Mouse (Mus musculus) embryonic facial prominence, embryonic 10.5 days (tissue): ENCODE data around the gene Cep170b. TPM values are rescaled to one million over a fixed set of nuclear protein-coding genes. Genes with fewer than 3 reads are reported as not detected.

ENCODE experiments used
- DNase-seq: peaks from one replicate; pipeline ENCODE4 v3.0.0-alpha.2; 2017; ENCODE audit warnings: low spot score
- H3K27ac ChIP-seq: fragments of 300-500 bp; sonication (generic); replicated peaks from 2 replicates; pipeline ENCODE4 v1.5.1; 2016; ENCODE audit warnings: mild to moderate bottlenecking
- H3K27me3 ChIP-seq: fragments of 300-500 bp; sonication (generic); replicated peaks from 2 replicates; pipeline ENCODE4 v1.6.1; 2016; ENCODE audit warnings: low read depth, mild to moderate bottlenecking; ENCODE audit not compliant: poor library complexity, severe bottlenecking
- H3K36me3 ChIP-seq: fragments of 300-500 bp; sonication (generic); replicated peaks from 2 replicates; pipeline ENCODE4 v1.6.1; 2016; ENCODE audit warnings: mild to moderate bottlenecking, moderate library complexity
- H3K4me1 ChIP-seq: fragments of 300-500 bp; sonication (generic); 2 replicates; pipeline ENCODE4 v1.6.1; 2016
- H3K4me3 ChIP-seq: fragments of 300-500 bp; sonication (generic); 2 replicates; pipeline ENCODE4 v1.5.1; 2016; ENCODE audit warnings: mild to moderate bottlenecking, moderate library complexity
- H3K9me3 ChIP-seq: fragments of 300-500 bp; sonication (generic); 2 replicates; pipeline ENCODE4 v1.6.1; 2016; ENCODE audit warnings: mild to moderate bottlenecking
- WGBS: fragments of 180-500 bp; shearing (Covaris S2); methylation state at CpG from one replicate; pipeline ENCODE4 v1.1.7; 2016; 5-methylcytosine and 5-hydroxymethylcytosine counted together
- polyA plus RNA-seq: library from polyadenylated mRNA; unstranded; fragments of >200 nt; fragmentation: Nextera tagmentation; extraction: Ambion mirVana; gene quantifications from 2 replicates; pipeline ENCODE4 v1.2.1, GENCODE M21; 2016

The Cep170b gene
- polyA plus RNA-seq, 1 experiment from 2014 or later = 10.6 TPM

DNA sequence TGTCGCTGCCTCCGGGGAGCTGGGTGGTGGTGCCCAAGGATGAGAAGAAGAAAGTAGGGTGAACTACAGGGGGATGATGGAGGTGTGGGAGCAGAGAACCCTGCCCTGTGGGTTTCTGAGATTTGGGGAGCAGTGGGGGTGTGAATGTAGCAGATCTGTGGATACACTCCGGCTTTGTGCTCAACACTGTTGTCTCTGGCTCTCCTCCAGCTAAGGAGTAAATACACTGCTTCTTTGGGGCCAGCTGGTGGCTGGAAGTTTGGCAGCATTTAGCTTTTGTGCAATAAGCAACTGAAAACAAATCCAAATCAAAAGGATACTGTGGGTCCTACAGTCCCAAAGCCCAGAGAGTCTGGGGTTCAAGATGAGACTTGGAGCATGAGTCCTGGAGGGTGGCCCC lies 6.3 kb upstream of the Cep170b start:
- H3K4me1 ChIP-seq = 0 out of 2 replicates have a peak, but pooled peaks cover under 1% of the 10 kb centered on the region
- WGBS = 78% methylated on average over 3 of the region's 3 CpGs
- no peak overlapping the region for H3K4me3 ChIP-seq
- H3K9me3 ChIP-seq = no peaks in the 10 kb centered on the region
- no peaks in the 10 kb centered on the region for H3K36me3 ChIP-seq
- no peak for DNase-seq
- H3K27ac ChIP-seq = no peak overlapping the region
- peaks cover 8% of the 10 kb centered on the region for H3K27me3 ChIP-seq

DNA sequence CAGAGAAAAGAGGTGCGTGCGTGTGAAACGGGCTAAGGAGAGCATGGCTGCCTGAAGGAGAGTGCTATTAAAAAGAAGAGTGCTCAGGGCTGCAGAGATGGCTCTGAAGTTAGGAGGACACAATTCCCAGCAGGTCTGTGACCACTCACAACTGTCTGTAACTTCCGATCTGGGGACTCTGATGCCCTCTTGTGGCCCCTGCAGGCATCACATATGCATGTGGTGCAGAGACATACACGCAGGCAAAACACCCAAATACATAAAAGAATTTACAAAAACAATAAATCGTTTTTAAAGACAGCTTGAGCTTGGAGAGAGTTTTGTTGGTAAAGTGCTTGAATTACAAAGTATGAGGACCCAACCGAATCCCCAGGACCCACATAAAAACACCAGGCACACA lies 3.1 kb upstream of the Cep170b start:
- no peaks in the 10 kb centered on the region for H3K36me3 ChIP-seq
- no peaks in the 10 kb centered on the region for H3K9me3 ChIP-seq
- peaks cover 34% of the 10 kb centered on the region for H3K27me3 ChIP-seq
- DNase-seq = peak; percentile 66
- H3K4me3 ChIP-seq = no peak overlapping the region
- H3K4me1 ChIP-seq = peaks cover 23% of the 10 kb centered on the region
- H3K27ac ChIP-seq = no peak overlapping the region
- 28% methylated on average over 7 of the region's 7 CpGs for WGBS

DNA sequence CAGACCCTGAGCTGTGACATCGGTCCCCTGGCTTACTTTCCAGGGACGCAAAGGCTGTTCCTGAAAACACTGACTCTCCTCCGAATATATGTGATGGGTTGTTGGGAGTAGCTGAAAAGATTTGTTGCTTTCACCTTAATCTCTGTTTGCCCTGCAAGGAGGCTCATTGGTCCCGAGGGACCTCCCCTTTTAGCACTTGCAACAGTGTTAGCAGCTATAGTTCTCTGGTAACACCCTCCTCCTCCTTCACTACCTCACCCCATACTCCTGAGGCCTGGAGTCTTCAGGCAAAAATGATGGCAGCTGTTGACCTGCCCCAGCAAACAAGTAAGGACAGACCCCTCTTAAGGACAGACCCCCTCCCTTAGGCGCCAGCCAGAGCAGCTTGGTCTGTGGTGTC lies 1.3 kb upstream of the Cep170b start:
- WGBS = 75% methylated on average over 5 of the region's 5 CpGs
- Histone ChIP-seq H3K27me3 (peaks cover 53% of the 10 kb centered on the region), H3K27ac (no peak overlapping the region), H3K9me3 (no peaks in the 10 kb centered on the region), H3K4me1 (peaks cover 40% of the 10 kb centered on the region), H3K36me3 (no peaks in the 10 kb centered on the region), H3K4me3 (no peak overlapping the region)
- DNase-seq = no peak

DNA sequence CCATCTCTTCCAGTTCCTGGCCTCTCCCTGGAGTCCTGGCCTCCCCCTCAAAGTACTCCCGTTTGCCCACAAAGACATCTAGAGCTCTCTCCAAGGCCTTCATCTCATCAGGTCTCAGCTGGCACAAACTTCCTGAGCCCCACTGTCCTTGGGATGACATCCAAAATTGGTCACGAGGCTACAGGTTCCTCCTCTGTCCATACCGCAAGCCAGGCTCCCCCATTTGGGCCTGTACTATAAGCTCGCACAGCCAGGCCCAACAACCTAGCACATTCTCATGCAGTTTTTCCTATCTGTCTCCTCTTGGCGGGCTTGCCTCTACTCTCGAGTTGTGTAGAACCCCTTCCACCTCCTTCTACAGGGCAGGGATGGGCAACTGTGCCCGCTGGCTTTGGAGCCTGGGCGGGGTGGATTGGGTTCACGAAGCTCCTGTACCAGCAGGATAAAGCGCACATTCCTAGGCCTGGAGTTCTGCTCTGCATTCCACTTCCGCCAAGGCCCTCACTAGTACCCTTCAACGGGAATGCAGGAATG lies 702 bp downstream of the Cep170b start:
- peaks cover 62% of the 10 kb centered on the region for H3K27me3 ChIP-seq
- peak overlapping the region; percentile 93 for H3K4me3 ChIP-seq
- 28% methylated on average over 12 of the region's 12 CpGs for WGBS
- peaks cover 49% of the 10 kb centered on the region for H3K4me1 ChIP-seq
- H3K36me3 ChIP-seq = no peaks in the 10 kb centered on the region; the same call in 1 of the 2 replicates
- no peaks in the 10 kb centered on the region for H3K9me3 ChIP-seq
- DNase-seq = no peak
- peak overlapping the region; percentile 78 for H3K27ac ChIP-seq

- Histone ChIP-seq H3K9me3 (no peaks in the 10 kb centered on the region), H3K36me3 (no peaks in the 10 kb centered on the region; the same call in 1 of the 2 replicates), H3K27me3 (peaks cover 62% of the 10 kb centered on the region), H3K27ac (peak overlapping the region; percentile 78), H3K4me3 (peak overlapping the region; percentile 93), H3K4me1 (peaks cover 49% of the 10 kb centered on the region)
- DNase-seq = peak; percentile 86
- WGBS = 1% methylated on average over 69 of the region's 69 CpGs
Measured at GRCm38 (mm10) chr12:112721424-112722239, 1.4 kb downstream of the Cep170b start.

DNA sequence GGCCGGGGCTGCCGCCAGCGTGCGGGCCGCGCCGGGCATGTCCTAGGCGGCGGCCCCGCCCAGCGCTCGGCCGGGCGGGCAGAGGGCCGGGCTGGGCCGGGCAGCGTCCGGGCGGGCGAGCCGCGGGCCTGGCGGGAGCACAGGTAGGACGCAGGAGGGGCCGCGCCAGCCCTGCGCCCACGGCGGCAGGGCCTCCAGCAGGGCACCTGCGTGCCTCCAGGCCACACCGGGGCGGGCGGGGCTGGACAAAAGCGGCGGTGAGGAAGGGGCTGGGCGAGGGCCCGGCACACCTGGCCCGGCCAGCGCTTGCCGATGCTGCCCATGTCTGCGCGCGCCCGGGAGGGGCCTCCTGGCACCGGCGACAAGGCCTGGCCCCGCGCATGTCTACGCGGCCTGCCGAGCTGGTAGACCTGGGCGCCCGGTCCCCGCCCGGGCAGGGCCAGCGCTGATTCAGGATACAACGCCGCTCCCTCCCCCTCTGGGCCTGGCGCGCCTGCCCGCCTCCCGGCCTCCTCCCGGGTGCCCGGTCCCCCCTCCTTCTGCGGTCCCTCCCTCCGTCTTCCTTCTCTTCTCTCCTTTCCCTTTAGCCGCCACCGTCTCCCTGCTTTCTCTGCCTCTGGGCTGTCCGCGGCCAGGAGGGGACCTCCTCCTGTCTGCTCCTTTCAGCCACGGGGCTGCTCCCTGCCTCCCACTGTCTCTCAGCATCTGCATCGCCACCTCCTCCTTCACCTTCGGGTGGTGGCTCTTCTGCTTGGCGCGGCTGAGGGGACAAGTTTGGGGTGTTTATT lies 2.2 kb downstream of the Cep170b start:
- peak overlapping the region; percentile 83 for H3K27ac ChIP-seq
- under 1% methylated on average over 75 of the region's 75 CpGs for WGBS

DNA sequence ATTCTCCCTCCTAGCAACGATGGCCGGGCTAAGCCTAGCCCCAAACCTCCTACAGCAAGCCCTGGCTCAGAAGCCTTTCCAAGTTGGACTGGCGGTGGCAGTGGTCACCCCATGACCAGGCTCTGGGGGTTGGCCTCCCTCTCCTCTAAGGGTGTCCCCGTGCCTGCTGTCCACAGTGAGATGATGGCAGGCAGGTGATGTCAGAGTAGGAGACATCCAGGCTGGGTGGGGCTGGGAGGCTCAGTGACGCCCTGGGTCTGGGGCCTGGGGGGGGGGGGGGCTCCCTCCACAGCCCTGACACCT lies 2.7 kb downstream of the Cep170b start:
- H3K4me1 ChIP-seq = peaks cover 49% of the 10 kb centered on the region
- peak overlapping the region; percentile 93 for H3K4me3 ChIP-seq
- H3K27ac ChIP-seq = peak overlapping the region; percentile 83; the same call in 1 of the 2 replicates
- DNase-seq = no peak
- peaks cover 62% of the 10 kb centered on the region for H3K27me3 ChIP-seq
- H3K36me3 ChIP-seq = no peaks in the 10 kb centered on the region; the same call in 1 of the 2 replicates
- no peaks in the 10 kb centered on the region for H3K9me3 ChIP-seq
- WGBS = 12% methylated on average over 5 of the region's 5 CpGs

More for the DNA sequence above, 2.2 kb downstream of the Cep170b start:
- Histone ChIP-seq H3K36me3 (no peaks in the 10 kb centered on the region; the same call in 1 of the 2 replicates), H3K27me3 (peaks cover 62% of the 10 kb centered on the region), H3K4me1 (peaks cover 49% of the 10 kb centered on the region), H3K9me3 (no peaks in the 10 kb centered on the region), H3K4me3 (peak overlapping the region; percentile 93)
- DNase-seq = peak; percentile 57

DNA sequence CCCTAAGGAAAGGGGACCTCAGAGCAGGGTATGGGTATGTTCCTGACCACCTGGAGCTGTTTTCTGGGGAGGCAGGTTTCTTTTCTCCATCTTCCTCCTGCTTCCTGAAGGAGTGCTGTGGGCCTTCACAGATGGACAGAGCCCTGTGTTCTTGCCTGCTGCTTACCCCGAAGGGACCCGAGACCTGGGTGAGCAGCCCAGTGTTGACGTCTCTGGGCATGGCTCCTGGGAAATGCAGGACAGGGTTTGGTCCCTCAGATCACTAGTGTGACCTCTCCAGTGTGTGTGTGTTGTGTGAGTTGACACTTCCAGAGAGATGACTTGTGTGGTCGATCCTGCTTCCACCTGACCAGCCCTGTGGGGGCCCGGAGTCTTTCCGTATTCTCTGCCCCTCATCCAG lies 3.2 kb downstream of the Cep170b start:
- H3K27me3 ChIP-seq = peaks cover 62% of the 10 kb centered on the region
- peak overlapping the region; percentile 93 for H3K4me3 ChIP-seq

DNA sequence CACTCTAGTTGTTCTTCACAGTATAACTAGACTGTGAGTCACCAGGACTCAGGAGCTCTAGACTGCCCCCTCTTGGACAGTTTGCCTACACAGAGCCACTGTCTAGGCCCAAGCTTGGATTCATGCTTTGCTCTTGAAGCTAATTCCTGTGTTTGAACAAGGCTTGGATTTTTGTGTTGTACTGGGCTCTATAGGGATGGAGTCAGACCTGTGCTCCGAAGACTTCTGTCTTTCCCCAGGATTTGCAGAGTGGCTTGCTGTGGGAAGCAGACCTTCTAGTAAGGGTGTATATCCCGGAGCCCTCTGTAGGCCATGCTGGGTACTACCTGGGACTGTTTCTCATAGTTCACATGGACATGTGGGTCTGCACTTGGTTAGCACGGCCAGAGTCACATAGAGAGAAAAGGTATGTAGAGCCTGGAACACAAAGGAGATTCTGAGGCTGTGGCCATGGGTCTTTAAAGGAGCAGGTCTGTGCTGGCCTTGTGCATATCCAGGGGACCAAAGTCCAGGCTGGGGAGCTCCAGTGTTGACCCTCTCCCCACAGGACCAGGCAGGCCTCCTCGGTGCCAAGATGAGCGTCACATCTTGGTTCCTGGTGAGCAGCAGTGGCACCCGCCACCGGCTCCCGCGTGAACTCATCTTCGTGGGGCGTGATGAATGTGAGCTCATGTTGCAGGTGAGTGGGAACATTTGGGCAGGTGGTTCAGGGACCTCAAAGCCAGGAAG lies 4.0 kb downstream of the Cep170b start:
- peak; percentile 81 for DNase-seq
- Histone ChIP-seq H3K36me3 (no peaks in the 10 kb centered on the region; the same call in 1 of the 2 replicates), H3K4me3 (no peak overlapping the region), H3K9me3 (no peaks in the 10 kb centered on the region), H3K4me1 (peaks cover 46% of the 10 kb centered on the region), H3K27me3 (peaks cover 56% of the 10 kb centered on the region), H3K27ac (no peak overlapping the region)
- WGBS = 79% methylated on average over 11 of the region's 11 CpGs

More for the DNA sequence above, 3.2 kb downstream of the Cep170b start:
- peaks cover 49% of the 10 kb centered on the region for H3K4me1 ChIP-seq
- no peak for DNase-seq
- no peaks in the 10 kb centered on the region; the same call in 1 of the 2 replicates for H3K36me3 ChIP-seq
- no peak overlapping the region for H3K27ac ChIP-seq
- no peaks in the 10 kb centered on the region for H3K9me3 ChIP-seq
- 86% methylated on average over 6 of the region's 6 CpGs for WGBS

- Histone ChIP-seq H3K4me3 (no peak overlapping the region), H3K4me1 (peaks cover 20% of the 10 kb centered on the region), H3K9me3 (no peaks in the 10 kb centered on the region), H3K27me3 (peaks cover 21% of the 10 kb centered on the region), H3K36me3 (peaks cover 19% of the 10 kb centered on the region; the same call in 1 of the 2 replicates), H3K27ac (no peak overlapping the region)
- WGBS = 86% methylated on average over 8 of the region's 8 CpGs
- DNase-seq = no peak
Measured at GRCm38 (mm10) chr12:112727801-112728200, 7.5 kb downstream of the Cep170b start.

DNA sequence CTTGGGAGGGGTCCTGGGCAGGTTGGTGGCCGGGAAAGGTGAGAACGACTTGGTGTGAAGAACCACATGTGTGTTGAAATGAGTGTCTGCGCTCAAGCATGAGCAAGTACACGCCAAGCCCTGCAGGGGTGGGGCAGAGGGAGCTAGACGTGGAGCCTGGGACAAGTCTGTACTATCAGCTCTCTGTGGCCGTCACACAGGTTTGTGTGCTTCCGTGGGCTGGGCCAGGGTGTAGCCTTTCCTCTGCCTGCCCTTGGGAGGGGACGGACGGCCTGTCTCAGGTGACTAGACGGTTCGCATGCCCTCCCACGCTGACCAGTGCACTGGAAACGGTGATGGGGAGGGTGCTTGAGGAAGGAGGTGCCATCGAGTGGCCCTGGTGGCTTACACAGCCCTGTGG lies 10.6 kb downstream of the Cep170b start:
- no peaks in the 10 kb centered on the region for H3K9me3 ChIP-seq
- H3K27me3 ChIP-seq = no peaks in the 10 kb centered on the region
- no peak overlapping the region for H3K4me3 ChIP-seq
- no peaks in the 10 kb centered on the region for H3K4me1 ChIP-seq
- 90% methylated on average over 14 of the region's 14 CpGs for WGBS
- DNase-seq = no peak
- peaks cover 46% of the 10 kb centered on the region for H3K36me3 ChIP-seq
- no peak overlapping the region for H3K27ac ChIP-seq

GRCm38 (mm10) chr12:112732591-112732990 lies 12.3 kb downstream of the Cep170b start:
- DNase-seq = no peak
- Histone ChIP-seq H3K27ac (no peak overlapping the region; the same call in 1 of the 2 replicates), H3K27me3 (no peaks in the 10 kb centered on the region), H3K4me1 (no peaks in the 10 kb centered on the region), H3K9me3 (no peaks in the 10 kb centered on the region), H3K4me3 (no peak overlapping the region), H3K36me3 (peaks cover 64% of the 10 kb centered on the region)
- 87% methylated on average over 10 of the region's 10 CpGs for WGBS
